Mouse (Mus musculus): Measurements from ENCODE around the gene E2f8. TPM values are rescaled to one million over a fixed set of nuclear protein-coding genes. Genes with fewer than 3 reads are reported as not detected.

The E2f8 gene
- polyA plus RNA-seq, 1 experiment: 0.43 TPM

DNA sequence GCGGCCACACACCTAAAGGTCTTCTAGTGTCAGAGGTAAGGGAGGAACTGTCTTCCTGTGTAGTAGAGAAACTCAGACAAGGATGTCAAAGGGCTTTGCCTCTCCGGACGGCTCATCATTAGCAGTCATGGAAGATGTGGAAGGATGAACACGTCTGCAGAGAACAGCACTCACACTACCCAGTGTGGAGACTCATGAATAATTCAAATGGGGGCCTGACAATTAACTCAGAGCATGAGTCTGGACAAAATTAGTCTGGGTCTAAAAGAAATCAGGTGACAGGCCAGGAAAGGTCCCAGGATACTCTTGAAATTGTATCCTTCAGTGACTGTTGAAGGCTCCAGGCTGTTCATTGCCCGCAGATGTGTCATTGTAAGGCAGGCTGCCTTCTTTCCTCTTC is 9.6 kb upstream of the E2f8 start:
- no peak for DNase-seq (ENCODE audit: low read depth)

DNA sequence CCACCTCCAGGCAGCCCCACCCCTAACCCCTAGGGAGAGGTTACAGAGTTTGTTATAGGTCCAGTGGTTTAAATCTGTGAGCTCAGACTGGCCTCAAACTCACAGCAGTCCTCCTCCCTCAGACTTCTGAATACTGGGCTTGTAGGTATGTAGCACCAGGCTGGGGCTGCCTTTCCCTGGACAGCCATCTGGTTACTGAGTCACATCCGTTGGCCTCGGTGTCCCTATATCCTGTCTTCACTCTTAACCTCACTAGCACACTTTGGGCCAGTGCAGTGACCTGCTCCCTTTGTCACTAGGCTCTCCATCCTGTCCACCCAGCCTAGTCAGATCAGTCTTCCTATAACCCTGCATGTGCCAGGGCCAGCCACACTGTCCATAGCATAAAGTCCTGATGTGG is 7.4 kb upstream of the E2f8 start:
- no peak for DNase-seq (ENCODE audit: low read depth)

DNA sequence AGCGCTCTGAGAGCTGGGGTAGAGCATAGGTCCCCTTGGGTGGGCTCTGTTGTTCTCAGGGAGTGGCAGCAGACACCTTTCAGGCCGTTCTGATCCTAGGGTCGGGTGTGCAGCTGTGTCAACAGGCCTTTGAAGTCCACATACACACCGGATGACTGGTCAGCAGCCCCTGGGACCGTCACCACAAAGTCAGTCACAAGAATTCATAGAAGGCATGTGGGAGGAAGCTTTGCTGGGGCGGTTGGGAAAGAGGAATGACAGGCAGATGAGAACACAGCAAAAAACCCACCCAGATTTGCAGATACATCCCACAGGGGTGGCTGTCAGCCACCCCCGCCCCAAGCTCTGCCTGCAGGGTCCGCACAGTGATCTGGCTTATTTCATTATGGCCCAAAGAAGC is 6.6 kb upstream of the E2f8 start:
- DNase-seq (ENCODE audit: low read depth): no peak

DNA sequence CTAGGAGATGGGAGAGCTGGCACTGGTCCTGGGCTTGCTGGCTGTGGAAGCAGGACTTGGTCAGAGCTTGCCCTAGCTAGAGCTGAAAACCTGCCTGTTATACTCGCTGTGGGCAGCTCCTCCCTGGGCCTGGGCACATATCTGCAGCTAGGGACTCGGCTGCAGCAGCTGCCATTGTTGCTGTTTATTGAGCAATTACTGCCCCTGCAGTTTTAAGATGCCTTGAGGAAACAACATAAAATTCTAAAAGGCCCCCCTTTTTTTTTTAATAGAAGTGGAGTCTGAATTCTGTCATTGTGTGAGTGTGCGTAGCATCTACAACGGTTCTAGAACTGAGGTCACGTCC is 2.8 kb upstream of the E2f8 start:
- no peak for DNase-seq (ENCODE audit: low read depth)

DNA sequence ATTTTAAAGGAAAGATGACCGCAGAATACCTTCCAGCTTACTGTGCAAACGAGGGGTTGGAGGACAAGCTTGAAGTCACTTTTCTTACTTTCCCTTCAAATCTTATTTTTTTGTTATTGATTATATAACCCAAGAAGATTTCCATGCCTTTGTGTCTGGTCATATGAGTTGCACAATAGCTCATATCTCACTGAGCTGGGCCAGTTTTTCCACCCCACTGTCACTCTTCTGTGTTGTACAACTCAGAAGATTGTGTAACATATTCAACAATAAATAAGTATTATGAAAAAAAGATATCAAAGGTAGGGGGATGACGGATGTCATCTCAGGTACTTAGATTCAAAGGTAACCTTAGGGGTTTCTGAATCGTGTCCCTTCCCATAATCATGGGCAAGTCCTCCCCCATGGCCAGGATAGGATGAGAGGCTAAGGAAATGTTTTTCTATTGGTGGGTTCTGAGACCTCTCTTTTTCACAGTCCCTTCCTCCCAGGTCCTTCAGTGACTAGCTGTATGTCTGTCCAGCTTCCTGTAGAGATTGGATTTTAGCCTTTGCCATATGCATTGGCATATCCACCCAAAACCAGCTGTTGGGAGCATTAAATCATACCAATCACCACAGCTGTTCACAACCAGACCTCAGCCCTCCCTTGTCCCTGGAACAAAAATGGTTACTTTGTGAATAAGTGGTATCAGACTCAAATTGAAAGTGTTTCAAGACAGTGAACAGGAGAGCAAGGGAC is 2.3 kb upstream of the E2f8 start:
- no peak for DNase-seq (ENCODE audit: low read depth)

DNA sequence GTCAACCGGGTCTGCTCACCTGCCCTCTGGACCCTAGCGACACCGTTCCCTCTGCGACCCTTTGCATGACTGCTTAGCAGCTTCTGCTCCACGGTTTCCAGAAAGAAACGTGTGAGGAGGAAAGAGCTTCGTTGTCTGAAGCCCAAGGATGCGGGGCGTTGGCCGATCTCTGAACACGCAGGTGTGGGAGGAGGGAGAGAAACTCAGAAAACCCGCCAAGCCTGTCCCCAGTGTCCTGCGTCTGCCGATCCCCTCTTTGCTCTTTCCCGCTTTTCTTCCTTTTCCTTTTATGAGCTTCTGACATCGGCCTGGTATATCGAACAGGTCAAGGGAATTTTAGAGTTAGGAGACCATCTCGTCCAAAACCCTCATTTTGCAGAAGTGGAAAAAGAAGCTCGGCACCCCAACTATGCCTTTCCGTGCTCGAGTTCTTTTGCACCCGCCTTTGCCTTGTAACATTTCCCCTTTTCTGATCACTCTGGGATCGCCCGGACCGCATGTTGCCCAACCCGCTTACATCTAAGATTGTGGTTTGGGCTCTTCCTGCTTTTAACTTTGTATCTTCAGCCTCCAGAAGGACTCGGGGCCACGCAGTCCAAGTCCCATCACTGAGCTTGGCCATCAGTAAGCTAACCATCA is 694 bp upstream of the E2f8 start:
- DNase-seq (ENCODE audit: low read depth): no peak

DNA sequence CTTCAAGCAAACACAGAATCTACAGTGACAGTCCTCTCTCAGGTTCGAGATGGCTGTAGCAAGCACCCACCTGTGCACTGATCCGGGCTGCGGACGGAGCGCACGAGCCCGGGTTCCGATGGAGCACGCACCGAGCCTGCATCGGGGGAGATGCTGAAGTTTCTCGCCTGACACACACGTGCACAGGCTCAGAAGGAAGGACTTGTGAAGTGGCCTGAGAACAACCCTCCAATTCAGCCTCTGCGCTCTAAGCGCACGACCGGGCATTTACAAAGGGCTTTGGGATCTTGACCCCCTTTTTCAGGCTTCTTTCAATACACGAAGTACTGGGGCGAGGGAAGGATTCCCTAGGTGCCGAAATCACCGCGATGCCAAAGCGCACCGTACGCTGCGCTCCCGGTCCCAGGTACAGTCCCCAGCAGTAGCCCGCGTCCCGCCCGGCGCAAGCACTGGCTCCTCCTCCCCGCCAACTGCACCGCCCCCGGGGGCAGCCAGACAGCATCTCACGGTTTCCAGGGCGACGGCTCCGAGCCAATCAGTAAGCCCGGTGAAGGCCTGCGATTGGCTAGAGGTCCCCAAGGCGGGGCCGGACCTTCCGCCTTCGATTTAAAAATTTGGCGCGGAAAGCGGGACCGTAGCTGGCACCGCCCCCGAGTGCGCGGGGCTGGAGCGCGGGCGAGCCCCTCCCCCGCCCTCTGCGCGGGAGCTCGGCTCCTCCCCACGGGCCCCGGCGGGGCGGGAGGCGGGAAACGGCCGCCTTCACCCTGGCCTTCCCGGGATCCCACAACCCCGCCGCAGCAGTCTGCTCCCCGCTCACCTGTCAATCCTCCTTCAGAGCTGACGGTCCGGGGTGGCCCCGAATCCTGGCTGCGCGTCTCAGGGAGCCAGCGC is 560 bp downstream of the E2f8 start:
- peak; percentile 47 for DNase-seq (ENCODE audit: low read depth)

DNA sequence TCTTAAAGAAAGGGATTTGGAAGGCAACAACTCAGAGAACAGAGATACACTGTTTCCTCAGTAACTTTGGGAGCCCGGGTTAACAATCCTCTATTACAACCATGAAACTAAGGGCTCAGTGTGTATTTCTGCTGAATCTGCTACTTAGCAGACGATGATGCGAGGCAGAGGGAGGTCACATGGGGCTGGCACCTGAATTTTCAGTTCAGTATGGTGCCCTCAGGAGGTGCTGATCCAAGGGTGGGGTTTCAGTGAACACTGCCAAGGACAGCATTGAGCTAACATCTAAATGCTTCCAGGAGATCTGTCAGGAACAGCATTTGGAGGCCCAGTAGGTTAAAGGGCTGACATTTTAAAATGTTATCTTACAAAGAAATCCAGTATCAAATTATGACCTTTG is 1.8 kb downstream of the E2f8 start:
- no peak for DNase-seq (ENCODE audit: low read depth)

DNA sequence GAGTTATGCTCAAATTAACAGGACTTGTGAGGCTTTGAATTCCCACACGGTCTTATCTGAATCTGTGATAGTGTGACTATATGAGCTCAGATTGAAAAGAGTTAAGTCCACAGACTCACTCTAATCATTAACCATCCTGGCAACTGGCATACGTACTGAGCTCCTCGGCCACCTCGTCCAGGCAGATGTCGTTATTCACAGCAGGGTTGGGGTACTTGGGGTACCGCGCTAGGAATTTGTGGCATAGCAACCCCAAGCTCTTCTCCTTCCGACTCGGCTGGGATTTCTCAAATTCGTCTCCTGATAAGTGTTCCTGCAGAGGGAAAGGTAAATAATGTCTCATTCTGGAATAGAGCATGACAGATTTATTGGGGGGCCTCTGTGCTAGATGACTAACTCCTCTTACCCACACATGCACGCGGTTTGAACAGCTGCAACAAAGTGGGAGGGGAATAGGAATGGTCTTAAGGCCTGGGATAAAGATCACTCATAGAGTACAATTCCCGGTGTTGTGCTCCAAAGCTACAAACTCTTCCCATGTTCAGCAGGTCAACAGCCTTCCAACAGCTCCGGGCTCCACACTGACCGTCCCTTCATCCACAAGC is 3.5 kb downstream of the E2f8 start:
- DNase-seq (ENCODE audit: low read depth): no peak

DNA sequence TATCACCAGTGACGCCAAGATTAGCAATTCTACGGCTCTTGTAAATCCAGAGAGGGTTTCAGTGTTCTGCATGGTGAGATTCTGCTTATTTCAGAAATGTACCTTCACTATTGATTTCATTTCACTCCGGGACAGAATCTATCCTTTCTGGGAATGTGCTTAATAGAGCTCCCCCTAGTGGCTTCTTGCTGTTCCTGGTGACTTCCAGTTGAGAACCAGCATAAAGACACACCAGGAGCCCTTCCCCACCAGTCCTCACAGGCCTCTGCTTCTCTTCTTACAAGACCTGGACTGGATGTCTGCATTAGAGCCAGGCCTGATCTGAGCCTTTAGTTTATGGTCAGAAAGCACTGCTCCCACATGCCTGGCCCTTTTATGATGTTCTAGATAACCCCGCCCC is 4.9 kb downstream of the E2f8 start:
- no peak for DNase-seq (ENCODE audit: low read depth)

DNA sequence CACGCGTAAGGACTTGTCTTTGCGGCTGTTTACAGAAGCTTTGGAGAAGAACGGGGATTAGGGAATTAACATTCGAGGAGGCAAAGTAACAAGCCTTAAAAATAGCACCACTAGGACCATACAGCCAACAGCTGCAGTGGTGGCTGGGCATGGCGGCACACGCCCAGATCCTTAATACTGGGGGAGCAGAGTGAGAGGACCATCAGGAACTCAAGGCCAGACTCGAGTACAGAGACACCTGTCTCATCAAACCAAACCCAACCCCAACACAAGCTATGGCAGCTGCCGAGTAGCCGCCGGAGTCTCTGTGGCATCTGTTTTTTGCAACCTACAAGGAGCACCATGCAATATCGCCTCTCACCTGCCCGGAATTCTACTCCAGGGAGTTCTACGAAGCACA is 6.3 kb downstream of the E2f8 start:
- no peak for DNase-seq (ENCODE audit: low read depth)

DNA sequence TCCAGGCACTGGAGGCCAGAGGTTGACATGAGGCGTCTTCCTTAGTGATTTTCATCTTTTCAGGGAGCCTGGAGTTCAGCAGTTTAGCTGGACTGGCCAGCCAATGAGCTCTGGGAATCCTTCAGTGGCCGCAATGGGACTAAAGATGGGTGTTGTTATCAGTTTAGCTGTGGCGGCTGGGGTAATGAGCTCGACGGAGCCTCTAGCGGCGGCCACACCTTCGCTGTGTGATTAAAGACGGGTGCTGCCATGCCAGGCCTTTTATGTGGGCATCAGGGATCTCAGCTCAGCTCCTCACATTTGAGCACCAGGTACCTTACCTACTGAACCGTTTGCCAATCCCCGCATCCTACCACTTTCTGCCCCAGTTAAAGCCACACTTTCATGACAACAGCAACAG is 10.1 kb downstream of the E2f8 start:
- no peak for DNase-seq (ENCODE audit: low read depth)

DNA sequence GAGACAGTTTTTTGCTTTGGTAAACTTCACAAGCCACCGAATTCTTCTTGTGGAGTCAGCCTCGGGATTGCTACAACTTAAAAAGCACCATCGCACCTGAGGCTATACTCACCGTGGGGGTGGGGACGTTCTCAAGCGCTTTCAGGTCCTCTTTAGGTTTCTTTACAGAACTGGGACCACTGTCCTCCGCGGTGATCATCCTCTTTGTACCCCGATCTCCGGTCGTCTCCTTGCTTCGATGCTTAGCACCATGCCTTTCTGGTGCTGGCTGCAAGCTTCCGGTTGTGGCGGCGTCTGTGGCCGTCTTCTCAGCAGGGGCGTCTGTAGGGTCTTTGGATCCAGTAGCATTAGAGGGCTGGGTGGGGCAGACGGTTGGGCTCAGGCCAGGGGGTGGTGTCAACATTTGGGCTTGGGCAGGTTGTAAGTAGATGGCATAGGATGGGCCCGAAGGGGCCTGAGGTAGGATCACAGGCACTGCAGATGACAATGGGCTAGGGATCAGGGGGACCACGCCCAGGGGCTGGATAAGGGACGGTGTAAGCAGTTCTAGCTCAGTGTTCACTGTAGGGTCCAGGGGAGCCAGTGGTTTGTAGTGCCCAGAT is 10.7 kb downstream of the E2f8 start:
- no peak for DNase-seq (ENCODE audit: low read depth)

DNA sequence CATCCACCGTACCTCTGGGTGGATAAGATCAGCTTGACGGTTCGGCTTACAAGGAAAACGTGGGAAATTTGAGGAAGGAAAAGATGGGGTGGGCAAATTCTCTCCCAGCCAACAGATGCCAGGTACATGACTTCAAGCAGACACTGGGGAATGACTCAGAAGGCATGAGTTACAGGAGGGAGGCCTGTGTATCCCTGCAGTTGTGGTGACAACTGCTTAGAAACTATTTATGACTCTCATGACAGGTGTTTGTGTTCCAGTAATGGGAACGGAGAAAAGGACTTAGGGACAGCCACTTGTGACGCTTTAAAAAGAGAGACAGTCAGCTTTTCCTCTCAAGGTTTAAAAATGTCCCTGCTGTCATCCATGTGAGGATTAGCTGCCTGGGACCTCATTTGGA is 11.3 kb downstream of the E2f8 start:
- no peak for DNase-seq (ENCODE audit: low read depth)

DNA sequence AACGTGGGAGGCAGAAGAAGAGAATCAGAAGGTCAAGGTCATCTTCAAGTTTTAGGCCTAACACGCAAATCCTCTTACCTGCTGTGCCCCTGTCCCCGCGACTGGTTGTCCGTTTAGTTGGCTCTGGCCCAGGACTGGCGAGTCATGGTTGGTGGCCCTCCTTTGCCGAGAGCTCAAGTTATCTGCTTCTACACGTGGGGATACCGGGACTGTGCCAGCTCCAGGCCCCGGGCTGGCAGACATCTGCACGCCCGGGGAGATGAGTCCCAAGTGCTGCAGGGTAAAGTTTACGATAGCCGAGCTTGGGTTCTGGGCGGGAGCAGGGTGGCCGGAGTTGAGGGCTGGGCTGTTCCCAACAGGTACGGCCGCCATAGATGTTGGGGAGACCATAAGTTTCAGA is 13.8 kb downstream of the E2f8 start:
- DNase-seq (ENCODE audit: low read depth): no peak

DNA sequence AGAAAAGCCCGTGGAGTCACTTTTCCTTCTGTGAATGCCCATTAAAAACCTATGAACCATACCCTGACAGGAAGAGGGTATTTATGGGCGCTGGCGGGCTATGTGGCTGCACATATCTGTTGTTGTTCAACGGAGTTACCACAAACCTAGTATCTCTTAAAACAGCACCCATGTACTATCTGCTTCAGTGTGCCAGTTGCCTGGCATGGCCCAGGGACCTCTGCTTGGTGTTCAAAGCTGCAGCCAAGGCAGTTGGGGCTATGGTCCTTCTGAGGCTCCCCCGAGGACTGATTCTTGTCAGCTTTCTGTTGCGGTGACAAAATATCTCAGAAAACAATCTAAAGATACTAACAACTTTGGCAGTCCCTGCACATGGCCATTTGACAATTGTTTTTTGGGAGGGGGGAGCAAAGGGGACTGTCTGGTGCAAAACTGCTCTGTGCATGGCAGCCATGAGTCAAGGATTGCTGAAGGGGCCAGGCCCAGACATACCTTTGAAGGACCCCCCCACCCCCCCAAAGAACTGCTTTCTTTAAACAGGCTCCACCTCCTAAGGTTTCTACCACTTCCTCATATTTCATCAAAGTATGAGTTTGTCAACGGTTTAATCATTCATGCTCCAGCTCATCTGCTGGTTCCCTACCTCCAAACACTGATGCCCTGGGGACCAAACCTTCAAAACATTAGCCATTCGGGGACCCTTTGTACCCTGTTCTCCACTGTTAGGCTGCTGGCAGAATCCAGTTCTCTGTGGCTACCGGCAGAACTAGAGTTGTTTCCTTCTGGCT is 16.5 kb downstream of the E2f8 start:
- DNase-seq (ENCODE audit: low read depth): no peak

DNA sequence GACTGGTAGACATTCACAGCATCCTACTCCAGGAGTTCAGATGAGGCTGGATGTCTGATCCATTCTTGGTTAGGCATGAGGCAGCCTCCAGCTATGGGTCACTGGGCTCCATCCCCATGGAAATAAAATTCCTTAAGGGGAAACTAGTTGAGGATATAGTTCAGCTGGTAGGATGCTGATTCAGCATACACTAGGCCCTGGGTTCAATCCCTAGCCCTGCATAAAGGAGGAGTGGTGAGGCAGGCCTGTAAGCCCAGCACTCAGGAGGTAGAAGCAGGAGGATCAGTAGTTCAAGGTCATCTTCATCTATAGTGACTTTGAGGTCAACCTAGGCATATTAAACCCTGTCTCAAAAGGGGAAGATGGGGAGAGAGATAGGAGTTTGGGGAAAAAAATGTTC is 17.2 kb downstream of the E2f8 start:
- no peak for DNase-seq (ENCODE audit: low read depth)

DNA sequence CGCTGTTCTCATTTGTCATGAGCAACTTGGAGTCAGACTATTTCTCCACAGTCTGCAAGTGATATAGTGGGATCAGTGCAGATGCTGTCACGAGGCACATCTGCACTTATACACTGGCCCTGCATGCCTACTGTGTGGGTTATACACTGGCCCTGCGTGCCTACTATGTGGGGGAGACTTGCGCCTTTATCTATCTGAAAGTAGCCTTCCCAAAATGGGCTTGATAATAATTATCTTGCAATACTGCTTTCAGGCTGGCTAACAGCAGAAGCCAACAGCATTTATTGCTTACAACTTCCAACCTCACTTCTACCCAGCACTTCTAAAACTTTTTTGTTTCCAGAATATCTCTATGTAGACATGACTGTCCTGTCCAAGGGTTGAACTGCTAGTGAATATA is 19.6 kb downstream of the E2f8 start:
- no peak for DNase-seq (ENCODE audit: low read depth)

DNA sequence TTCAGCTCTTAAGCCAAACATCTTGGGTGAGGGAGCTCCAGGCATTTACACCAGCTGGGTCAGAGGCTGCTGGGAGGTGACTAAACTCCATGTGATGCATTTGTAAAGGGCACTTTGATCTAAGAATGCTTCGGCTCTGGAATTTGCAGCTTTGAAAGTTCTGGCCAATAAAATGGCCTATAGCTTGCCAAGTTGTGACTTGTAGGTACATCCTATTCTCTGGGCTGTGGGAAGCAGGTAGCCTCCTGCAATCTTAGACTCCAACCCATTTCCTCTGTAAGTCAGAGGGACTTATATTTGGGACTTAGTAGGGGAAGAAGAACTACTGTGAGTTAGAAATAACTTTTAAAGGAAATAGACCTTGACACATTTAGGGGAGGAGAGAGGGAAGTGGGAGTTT is 20.4 kb downstream of the E2f8 start:
- no peak for DNase-seq (ENCODE audit: low read depth)

DNA sequence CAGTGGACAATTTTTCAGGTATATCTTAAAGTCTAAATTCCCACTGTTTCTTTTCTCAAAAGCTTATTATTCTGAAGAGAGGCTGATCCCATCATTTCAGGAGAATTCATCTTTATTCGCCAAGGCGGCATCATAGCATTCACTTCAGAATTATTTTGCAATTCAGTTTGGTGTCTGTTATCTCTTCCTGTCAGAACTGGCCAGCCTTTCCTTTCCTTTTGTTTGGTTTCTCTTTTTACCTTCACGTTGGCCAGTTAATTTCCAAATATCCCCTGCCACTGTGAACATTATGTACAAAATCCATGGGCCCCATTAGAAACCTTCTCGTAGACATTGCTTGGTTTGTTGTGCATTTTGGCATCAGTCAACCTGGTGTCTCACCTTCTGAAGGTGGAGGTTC is 22.0 kb downstream of the E2f8 start:
- DNase-seq (ENCODE audit: low read depth): no peak

DNA sequence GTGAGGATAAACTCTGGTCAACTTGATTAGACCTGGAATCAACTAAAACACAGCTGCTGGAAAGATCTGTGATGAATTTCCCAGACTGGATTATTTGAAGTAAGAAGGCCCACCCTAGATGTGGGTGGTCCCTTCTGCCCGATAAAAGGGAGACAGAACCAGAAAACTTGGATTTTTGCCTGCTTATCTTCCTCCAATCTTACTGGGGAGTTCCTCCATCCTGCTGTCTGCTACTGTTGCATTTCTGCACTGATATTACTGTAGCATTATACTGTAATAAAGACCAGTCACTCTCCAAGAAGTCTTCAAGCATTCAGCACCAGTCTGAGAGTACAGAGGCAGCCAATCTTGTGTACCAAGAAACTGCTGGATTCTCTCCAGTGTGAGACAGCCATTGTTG is 23.1 kb downstream of the E2f8 start:
- no peak for DNase-seq (ENCODE audit: low read depth)

All from gonadal fat pad, adult 2 months (tissue).